In genomic region chr5:147293127-147293910, GRCm38 (mm10) we compare ENCODE assay signal across 8 mouse cellular contexts. TPM values are rescaled to one million over a fixed set of nuclear protein-coding genes. Genes with fewer than 3 reads are reported as not detected.
DNase-seq lines count a peak whose midpoint lies in the region; ATAC-seq lines count a peak whose summit lies in the region.

No protein-coding gene starts in this region.

- peaks cover 15% of the 10 kb centered on the region; the same call in 1 of the 2 replicates for H3K4me1 ChIP-seq in liver, embryonic 15.5 days (replicated peaks)

- no peaks in the 10 kb centered on the region for H3K36me3 ChIP-seq in liver, embryonic 15.5 days (replicated peaks)

- no peak overlapping the region for H3K9ac ChIP-seq in liver, embryonic 15.5 days

- 12% methylated on average over 18 of the region's 18 CpGs for WGBS in liver, embryonic 15.5 days (ENCODE audit: insufficient replicate concordance)

- H3K9me3 ChIP-seq in liver, embryonic 15.5 days (replicated peaks): no peaks in the 10 kb centered on the region

- H3K4me2 ChIP-seq in liver, embryonic 15.5 days: no peak overlapping the region

- H3K4me3 ChIP-seq in liver, embryonic 15.5 days (replicated peaks): no peak overlapping the region

- peak; percentile 72 for DNase-seq in CD4-positive helper T cell, adult 2 months (ENCODE audit: low read depth, low spot score)
- DNase-seq in T-cell, adult 2 months (ENCODE audit: low spot score): peak; percentile 49
- DNase-seq in heart, adult 8-10 months (ENCODE audit: low spot score): peak; percentile 7
- DNase-seq in kidney, adult 9 months: peak; percentile 63
- DNase-seq in neural tube, embryonic 10.5 days (ENCODE audit: extremely low spot score, low spot score): peak; percentile 89
- DNase-seq in thymus, postnatal 0 days (ENCODE audit: low spot score): peak; percentile 80

- H3K27ac ChIP-seq in liver, embryonic 15.5 days (replicated peaks): no peak overlapping the region

- ATAC-seq in common myeloid progenitor, adult 5-6 weeks (replicated peaks; ENCODE audit: low read depth, poor library complexity, severe bottlenecking): peak; percentile 94
- peak; percentile 44 for ATAC-seq in liver, embryonic 15.5 days (ENCODE audit: insufficient read depth)

- peaks cover 57% of the 10 kb centered on the region for H3K27me3 ChIP-seq in liver, embryonic 15.5 days

RNA-seq across cellular contexts. Expression of gene Cdx2, which starts 13.8 kb away (rescaled TPM):
- not detected in 2 replicates for total RNA-seq in common myeloid progenitor, adult 5-6 weeks (2017)
- total RNA-seq in heart, adult 8-10 months (2022): not detected
- not detected in 2 replicates for polyA plus RNA-seq in liver, embryonic 15.5 days (2015; fragmentation: Nextera tagmentation; extraction: Ambion mirVana)
- 0.13 TPM in 1 of 2 replicates, not detected in the other for polyA plus RNA-seq in thymus, postnatal 0 days (2015; fragmentation: Nextera tagmentation; extraction: Ambion mirVana)

RNA-seq across cellular contexts. Expression of gene Pdx1, which starts 23.6 kb away (rescaled TPM):
- total RNA-seq in common myeloid progenitor, adult 5-6 weeks (2017): not detected in 2 replicates
- total RNA-seq in heart, adult 8-10 months (2022): not detected
- polyA plus RNA-seq in liver, embryonic 15.5 days (2015; fragmentation: Nextera tagmentation; extraction: Ambion mirVana): not detected in 2 replicates
- polyA plus RNA-seq in thymus, postnatal 0 days (2015; fragmentation: Nextera tagmentation; extraction: Ambion mirVana): not detected in 2 replicates

RNA-seq across cellular contexts. Expression of gene Urad, which starts 28.9 kb away (rescaled TPM):
- total RNA-seq in common myeloid progenitor, adult 5-6 weeks (2017): not detected in 2 replicates
- total RNA-seq in heart, adult 8-10 months (2022): not detected
- 1.0 and 1.5 TPM in 2 replicates for polyA plus RNA-seq in liver, embryonic 15.5 days (2015; fragmentation: Nextera tagmentation; extraction: Ambion mirVana)
- polyA plus RNA-seq in thymus, postnatal 0 days (2015; fragmentation: Nextera tagmentation; extraction: Ambion mirVana): not detected in 2 replicates

Comparison
In these comparisons a context has a peak if more than half of its experiments do, and no peak if none do; other contexts are left out.
1. DNase-seq: peak in every context shown above with its lines; median percentile 89 in neural tube, embryonic 10.5 days; 80 in thymus, postnatal 0 days; 72 in CD4-positive helper T cell, adult 2 months; 63 in kidney, adult 9 months; 49 in T-cell, adult 2 months; 7 in heart, adult 8-10 months.